Mouse (Mus musculus) lung, postnatal 25 days (tissue): Measurements from ENCODE around the gene Polr3c.
"Not testable (repeated sequence)": the region's sequence is repeated elsewhere in the genome, so short reads cannot be mapped to it uniquely, and the experiment has no call there.

ENCODE experiments used
- DNase-seq: peaks from one replicate; pipeline ENCODE4 v3.0.0; 2022; ENCODE audit warnings: low spot score

The Polr3c gene

DNA sequence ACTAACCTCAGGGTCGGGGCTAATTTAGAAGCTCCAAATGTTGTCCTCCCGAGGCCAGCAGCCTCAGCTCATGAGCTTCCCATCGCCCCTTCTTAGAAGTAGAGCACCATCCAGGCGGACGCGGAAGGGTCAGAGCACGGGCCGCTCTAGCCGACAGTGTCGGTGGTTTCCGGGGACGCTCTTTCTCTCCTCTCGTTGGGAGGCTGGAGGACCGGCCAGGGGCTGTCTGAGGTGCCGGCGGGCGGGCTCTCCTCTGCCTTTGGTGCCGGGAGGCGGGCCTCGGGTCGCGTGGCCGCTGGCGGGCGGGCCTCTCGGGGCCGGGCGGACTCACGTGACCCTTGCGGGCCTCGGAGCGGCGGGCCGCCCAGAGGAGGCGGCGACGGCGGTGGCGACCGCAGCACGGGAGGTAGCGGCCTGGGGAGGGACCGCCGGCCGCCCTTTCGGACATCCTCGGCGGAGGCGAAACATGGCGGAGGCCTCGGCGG is at the start of gene Polr3c, which contains the start of gene Rnf115:
Polr3c (minus strand) TSS at position 286 of the 485 bp plus-strand sequence.
Rnf115 (plus strand) TSS at position 322 of the 485 bp plus-strand sequence.
- DNase-seq, result peak; percentile 98

DNA sequence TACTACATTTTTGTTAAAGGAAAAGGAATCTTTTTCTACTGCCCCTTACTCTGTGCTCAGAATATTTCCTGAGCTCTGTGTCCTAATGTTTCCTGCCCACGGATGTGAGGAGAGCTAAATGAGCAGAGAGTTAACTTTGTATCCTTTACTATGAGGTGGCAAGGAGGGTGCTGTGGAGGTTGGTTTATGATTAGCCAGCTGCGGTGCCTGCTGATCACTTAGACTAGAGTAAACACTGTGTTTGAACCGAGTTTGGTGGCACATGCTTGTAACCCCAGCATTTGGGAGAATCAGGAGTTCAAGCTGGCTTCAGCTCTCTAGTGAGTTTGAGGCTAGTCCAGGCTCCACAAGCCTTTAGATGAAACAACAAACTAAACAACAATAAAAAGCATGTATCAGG is 49.7 kb upstream of the Polr3c start:
- no peak for DNase-seq

DNA sequence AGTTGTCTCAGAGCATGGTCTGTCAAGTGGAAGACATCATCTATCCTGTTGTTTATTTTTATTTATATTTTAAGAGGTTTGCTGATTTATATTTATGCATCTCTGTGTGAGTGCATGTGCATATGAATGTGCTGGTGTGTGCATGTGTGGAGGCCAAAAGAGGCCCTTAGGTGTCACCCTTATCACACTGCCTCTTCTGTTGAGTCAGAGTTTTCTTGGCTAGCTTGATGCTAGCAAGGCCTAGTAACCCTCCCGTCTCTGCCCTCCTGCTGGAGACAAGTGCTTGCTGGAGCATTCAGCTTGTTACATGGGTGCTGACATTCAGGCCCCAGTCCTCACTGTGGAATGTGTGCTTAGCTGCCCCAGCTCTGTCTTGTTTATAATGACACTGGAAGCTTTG is 45.5 kb upstream of the Polr3c start:
- DNase-seq, result no peak

DNA sequence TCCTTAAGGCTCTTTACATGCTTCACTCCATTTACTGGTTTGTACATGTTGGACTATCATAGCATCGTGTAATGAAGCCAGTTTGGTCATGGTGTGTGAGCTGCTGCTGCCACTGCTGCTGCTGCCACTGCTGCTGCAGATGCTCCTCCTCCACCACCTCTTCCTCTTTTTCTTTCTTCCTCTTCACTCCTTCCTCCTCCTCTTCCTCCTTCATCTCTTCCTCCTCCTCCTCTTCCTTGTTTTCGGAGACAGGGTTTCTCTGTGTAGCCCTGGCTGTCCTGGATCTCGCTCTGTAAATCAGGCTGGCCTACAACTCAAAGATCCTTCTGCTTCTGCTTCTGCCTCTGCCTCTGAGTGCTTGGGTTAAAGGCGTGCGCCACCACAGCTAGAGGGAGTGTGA is 42.5 kb upstream of the Polr3c start:
- DNase-seq, result no peak

DNA sequence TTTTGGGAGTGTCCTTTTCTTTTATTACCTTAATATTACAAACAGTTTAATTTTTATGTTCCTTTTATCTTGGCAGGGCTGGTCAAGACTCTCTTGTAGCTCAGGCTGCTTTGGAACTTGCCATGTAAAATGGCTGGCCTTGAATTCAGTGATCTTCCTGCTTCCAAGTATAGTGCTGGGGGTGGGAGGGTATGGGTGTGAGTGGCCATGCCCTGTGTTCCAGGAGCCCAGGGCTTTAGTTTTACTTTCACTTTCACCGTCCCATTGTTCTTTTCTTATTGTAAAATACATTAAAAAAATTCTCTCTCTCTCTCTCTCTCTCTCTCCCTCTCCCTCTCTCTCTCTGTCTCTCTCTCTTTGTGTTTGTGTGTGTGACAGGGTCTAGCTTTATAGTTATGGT is 37.1 kb upstream of the Polr3c start:
- peak; percentile 21 for DNase-seq

DNA sequence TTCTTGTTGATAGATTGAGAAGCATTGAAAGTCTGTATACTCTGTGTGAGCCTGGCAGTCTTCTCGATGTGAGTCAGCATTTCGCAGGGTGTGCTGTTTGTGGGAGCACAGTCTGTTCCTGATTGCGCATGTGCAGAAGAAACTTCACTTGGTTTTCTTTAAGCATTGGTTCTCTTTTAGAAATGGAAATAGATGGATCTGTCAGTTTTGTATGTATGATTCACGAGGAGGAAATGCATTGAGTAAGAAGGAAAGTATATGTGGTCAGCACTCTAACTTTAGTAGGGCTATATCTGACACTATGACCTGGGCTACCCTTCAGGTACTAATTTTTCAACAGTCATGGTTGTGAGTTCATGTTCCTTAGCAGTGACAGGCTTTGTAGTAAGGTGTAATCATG is 32.3 kb upstream of the Polr3c start:
- DNase-seq, result peak; percentile 11

DNA sequence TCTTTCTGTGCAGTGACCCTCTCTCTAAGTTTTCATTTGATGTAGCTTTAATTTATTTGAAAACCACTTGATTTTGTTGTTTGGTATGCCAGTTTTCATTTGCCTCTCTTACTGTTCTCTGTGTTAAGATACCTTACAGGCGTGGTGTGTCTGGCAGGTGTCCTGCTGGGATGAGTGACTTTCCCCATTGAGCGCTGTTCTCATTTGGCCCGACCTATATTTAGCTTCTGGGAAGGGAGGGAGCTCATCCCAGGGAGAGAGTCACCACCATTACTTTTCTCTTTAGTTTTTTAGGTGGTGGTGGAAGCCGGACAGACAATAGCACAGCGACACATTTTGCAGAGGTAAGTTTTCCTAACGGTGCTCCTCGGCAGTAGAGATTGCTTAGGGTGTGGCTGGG is 30.3 kb upstream of the Polr3c start:
- DNase-seq, result no peak

DNA sequence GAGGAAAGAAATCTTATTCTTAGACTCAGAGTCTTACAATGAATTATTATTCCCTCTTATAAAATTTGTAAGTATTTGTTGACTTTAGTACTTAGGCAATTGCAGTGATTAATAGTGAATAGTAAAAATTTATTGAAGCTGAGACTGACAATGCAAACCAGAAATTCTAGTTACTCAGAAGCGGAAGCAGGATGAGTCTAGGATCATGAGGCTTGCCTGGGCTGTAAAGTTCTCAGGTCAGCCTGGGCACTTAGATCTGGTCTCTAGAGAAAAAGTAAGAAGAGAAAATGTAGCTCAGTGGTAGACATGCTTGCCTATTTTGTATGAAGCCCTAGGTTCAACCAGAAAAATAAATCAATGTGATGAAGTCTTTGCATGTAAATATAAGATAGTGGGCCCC is 28.5 kb upstream of the Polr3c start:
- no peak for DNase-seq

DNA sequence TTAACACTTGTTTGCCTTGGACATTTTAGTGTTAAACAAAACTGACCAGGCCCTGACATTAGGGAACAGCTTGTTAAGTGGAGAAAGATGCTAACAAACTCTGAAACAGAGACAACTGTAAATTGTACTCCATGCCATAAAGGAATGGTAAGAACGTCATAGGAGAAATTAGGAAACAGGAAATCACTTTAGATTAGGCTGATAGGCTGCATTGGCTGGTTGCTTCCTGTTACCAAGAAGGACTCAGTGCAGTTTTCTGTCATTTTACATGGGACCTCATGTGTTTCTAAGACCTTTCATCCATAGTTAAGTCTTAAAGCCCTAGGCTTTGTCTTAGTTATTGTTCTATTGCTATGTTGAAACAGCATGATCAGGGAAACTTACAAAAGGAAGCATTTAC is 19.4 kb upstream of the Polr3c start:
- no peak for DNase-seq

DNA sequence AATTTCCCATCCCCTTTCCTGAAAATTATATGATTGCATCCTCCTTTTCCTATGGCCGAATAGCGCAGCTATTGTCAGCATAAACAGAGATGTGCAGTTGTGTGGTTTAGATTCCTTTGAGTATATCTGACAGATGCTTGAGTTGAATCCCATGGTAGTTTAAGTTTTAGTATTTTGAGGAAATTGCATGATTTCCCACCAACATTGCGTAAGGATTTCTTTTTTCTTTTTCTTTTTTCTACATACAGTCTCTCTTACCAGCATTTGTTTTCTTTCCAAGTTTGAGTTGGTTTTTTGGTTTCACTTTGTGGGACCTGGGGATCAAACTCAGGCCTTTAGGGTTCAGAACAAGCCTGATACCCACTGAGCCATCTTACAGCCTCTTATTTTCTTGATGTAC is 16.9 kb upstream of the Polr3c start:
- DNase-seq, result no peak

DNA sequence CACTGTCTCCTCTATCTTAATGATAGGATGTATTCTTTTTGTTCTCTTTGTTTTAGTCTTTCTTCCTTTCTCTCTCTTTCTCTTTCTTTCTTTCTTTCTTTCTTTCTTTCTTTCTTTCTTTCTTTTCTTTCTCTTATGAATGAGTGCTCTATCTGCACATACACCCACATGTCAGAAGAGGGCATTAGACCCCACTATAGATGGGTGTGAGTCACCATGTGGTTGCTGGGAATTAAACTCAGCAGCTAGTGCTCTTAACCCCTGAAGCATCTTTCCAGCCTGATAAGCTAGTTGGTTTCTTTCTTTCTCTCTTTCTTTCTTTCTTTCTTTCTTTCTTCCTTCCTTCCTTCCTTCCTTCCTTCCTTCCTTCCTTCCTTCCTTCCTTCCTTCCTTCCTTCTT is 12.9 kb upstream of the Polr3c start:
- not testable (repeated sequence) for DNase-seq

DNA sequence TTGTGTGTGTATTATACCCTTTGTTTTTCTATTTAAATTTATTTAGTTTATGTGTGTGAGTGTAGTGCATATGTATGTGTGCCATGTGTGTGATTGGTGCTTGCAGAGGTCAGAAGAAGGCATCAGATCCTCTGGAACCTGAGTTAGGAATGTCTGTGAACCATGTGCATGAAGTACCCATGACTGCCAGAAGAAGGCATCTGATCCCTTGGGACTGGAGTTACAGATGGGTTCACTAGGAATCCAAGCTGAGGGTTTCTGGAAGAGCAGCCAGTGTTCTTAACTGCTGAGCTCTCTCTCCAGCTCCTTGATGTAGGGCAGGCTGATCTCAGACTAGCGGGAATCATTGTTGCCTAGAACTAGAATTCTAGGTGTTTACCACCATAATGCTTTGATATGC is 10.6 kb upstream of the Polr3c start:
- DNase-seq, result no peak

DNA sequence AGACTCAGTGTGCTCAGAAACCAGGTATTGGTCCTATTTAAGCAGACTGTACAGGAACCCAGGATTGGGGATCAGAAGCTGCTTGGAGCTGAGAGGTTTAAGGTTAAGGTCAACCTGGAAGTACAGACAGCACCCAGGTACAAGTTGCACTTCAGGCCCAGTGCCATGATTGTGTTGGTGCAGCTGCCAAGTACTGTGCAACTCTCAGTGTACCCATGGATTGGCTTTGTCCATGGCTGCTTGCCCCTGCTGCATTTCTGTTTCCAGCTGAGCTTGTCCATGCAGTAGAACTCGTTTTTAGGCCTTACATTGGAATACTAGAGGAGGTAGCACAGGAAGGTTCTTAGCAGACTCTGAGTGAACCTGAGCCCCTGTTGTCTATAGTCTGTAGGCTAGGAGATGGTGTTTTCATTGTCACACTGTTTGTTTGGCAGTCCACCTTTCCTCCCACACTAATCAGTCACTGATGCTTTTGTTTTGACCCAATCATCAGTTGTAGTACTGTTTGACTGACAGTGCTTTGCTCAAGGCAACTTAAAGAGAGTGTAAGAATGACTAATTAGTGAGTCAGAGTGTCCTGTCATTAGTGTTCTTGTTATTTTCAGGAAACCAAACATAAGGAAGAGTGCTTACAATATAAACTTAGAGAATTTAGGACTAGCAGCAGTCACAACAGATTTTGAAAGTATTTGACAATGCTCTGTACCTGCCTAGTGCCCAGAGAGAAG is 9.7 kb upstream of the Polr3c start:
- DNase-seq, result no peak

DNA sequence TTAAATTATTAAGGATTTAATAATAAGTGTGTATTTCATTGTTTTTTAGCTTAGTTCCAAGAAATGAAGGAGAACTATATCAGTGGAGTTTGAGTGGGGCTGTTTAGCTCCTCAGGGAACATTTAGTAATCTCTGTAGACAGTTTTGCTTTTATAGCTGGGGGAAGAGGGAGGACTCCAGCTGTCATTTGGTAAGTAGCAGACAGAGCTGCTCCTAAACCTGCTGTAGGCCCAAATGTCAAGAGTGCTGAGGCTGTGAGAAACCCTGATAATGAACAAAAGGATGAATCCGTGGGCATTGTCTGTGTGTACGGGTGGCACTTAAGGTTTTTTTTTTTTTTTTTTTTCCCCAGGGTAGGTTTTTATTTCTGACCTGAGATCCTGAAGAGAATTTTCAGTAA is 7.8 kb upstream of the Polr3c start:
- DNase-seq, result no peak

DNA sequence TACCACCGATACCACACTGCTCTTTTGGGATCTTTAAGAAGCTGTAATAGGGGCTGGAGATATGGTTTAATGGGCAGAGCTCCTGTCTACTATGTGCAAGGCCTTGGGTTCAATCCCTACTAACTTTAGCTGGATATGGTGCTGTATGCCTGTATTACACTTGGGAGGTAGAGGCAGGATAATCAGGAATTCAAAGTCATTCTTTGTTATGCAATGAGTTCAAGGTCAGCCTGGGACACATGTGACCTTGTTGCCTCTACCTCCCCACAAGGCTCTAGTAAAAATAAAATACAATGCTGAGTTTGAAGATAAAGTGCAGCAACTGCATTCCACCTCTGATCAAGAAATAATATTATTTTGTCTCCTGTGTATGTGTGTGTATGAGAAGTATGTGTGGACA is 6.6 kb upstream of the Polr3c start:
- DNase-seq, result no peak

DNA sequence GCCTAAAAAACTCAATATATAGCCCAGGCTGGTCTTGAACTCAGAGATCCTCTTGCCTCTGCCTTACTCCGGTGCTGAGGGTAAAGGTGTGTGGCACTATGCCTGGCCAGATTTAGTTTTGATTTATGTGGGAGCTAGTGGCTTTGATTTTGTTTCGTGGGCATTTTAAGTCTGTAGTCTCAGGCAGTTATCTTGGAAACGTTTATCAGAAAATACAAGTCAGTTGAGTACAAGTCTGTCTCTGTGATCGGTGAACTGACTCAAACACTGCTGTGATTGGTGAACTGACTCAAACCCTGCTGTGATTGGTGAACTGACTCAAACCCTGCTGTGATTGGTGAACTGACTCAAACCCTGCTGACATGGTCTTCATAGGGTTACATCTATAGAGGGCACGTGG is 3.4 kb upstream of the Polr3c start:
- DNase-seq, result no peak

DNA sequence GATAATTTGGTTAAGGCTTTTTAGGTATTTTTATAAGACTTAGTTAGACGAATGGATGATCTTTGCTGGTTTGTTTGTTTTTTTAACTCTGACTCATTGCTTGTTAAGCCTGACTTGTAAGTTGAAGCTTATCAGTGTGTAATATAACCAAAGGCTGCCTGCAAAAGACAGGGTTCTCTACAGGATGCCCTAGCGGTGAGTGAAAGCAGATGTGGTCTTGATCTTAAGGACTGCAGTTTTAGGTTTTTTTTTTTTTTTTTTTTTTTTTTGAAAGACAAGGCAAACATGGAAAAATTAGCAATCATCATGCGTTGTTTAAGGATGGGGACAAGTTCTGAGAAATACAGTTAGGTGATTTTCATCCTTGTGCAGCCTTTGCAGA is 2.0 kb upstream of the Polr3c start:
- DNase-seq, result no peak

DNA sequence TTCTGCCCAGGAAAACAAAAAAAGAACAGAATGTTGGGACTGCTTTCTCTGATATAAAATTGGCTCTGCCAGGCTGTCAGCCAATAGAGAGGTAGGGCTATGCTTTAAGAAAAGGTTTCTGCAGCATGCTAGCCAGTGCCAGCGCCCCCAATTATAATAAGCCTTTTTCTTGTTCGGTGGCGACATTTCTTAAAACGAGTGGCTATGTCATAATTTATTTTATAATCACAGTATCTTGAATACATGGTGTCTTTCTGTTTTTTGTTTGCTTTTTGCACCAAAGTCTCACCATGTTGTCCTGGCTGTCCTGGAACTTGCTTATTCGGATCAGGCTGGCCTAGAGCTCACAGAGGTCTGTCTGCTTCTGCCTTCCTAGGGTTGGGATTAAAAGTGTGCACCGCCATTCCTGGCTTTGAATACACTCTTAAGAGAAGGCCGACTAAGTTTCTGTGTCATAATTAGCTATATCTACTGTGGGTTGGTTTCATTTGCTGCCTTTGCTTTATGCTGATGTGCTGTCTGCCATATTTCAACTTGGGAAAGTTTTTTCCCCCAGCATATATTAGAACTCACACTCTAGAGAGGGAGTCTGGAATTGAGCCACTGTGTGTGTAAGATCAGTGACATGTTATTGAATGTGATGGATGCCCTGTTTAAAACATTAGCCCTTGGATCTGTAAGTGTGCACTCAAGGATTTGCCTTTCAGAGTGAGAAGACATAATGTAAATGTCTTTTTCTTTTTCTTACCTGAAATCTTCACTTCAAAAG is 1.4 kb upstream of the Polr3c start:
- DNase-seq, result no peak

DNA sequence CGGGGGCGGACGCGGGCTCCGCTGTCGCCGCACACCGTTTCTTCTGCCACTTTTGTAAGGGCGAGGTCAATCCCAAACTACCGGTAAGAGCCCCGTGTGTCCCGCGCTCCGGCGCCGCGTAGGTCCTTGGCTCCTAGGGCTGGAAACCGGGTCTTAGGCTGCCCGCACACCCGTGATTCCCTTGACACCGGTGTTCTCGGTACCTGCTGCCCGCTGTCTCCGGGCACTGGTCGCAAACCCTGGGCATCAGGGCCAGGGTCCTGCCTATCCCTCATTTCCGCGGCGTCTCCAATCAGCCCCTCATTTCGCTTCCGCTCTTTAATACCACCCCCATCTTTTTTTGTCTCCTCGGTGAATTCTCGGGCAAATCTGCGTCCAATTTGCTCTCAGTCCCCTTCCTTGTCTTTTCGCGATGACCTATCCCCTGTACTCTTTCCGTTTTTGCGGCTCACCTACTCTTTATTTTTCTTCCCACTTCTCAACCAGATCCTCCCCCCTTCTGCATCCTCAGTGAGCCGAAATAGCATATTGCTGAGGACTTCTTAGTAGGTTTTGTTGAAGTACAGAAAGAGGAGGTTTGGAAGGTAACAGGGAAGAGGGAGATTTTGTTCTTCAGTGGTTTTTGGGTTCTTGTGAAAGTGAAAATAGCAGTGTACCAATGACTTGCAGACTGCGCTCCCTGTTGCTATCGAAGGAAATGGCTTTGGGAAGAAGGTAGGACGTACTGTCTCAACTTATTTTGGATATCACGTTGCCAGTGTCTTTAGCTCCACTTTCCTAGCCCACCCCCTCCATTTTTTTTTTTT is 603 bp upstream of the Polr3c start:
- peak; percentile 36 for DNase-seq

DNA sequence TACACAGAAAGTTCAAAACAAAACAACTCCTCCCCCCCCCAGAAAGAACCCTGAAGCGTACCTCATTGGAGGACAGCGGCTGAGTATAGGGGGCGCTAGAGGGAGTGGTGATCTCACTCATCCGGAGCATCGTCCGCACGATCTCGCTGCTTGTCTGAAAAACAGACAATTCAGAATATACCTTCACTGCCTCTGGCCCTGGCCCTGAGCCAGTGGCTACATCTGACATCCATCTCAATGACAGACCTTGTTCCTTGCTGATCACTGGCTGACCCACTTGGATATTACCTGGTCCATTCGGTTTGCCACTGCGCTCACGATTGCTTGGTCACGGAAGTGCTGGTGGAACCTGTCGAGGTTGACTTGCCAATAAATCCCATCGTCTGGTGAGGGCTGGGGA is 8.3 kb downstream of the Polr3c start:
- no peak for DNase-seq

DNA sequence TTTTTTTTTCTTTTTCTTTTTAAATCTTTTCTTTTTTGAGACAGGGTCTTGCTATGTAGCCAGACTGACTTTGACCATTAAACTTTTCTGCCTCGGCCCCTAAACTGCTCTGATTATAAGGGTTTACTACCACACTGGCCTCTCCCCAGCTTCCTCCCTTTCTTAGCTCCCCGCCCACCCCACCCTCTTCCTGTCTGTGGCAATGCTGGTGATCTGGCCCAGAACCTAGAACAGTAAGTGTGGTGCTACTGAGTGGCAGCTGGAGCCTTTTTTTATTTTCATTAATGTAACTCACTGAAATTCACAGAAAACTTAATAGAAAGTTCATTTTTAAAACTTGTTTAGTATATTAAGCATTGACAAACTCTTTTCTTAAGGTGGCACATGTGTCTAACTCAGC is 11.6 kb downstream of the Polr3c start:
- no peak for DNase-seq

DNA sequence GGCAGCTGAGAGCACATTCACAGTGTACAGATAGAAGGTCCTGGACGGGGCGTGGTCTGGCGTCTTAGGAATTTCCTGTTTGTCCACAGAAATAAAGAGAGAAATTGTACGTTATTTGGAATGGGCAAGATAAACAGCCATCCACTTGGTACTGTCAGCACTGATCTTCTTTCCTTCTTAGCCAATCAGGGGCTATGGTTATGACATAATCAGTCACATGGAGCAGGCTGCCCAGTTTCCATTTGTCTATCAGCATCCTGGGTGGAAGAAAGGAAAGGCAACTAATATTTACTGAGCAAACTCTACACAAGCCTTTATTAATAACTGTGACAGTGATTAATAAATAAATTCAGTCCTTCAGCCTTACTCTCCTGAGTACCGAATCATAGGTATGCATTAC is 13.1 kb downstream of the Polr3c start:
- DNase-seq, result no peak

DNA sequence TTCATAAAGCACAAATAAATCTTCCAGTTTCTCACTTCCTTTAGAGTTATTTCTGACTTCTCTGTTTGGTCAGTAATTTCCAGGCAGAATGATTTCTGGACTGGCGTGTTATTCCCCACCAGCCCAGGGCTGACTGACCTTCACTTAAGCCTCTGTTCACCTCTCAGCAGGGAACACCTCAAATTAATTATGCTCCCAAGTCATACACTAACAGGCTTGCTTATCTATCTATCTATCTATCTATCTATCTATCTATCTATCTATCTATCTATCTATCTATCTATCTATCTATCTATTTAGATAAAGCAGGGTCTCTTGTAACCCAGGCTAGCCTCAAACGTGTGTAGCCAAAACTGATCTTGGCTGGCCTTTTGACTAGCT is 18.8 kb downstream of the Polr3c start:
- no peak for DNase-seq
